Mouse (Mus musculus) kidney, adult 9 months (tissue): ENCODE data around the gene Pnlip.

Experiments used
- DNase-seq: peaks from one replicate; pipeline ENCODE4 v3.0.0; 2022

Pnlip gene

DNA sequence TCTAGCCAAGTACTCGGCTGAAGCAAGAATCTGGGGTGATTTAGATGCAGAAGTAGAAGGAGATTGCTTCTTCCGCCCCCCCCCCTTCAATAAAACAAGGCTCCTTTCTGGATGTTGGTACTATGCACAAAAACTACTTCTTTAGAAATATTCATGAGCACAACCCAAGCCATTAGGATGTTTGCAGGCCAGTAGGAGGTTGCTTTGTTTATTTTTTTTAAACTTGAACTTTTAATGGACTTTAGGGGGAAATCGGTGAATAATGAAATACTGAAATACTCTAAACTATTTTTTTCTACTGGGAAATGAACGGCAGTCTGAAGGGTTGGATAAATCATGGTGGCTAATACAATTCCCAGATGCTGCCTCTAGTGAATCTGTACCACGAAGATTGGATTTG is at the start of gene Pnlip:
Gene Pnlip, plus strand, starts transcription at position 301 of the 400 bp plus-strand sequence.
- DNase-seq = no peak

DNA sequence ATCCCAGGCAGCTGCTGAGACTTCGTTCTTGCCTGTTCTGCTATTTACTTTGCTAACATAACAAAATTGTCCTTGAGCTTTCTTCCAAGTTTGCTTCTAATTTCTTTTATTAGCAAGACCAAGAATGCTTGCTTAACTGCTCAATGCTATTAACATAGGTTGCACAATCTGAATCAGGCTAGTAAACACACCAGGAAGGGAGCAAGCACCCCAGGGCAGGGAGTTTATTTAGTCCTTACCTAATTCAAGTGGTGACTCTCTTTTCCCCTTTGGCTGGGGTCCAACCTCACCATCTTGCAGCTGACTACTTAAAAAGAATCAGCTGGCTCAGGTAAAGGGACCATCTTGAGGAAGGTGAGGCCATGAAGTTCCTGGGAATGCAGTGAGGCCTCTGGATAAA is 42.6 kb upstream of the Pnlip start:
- DNase-seq = peak; percentile 17

DNA sequence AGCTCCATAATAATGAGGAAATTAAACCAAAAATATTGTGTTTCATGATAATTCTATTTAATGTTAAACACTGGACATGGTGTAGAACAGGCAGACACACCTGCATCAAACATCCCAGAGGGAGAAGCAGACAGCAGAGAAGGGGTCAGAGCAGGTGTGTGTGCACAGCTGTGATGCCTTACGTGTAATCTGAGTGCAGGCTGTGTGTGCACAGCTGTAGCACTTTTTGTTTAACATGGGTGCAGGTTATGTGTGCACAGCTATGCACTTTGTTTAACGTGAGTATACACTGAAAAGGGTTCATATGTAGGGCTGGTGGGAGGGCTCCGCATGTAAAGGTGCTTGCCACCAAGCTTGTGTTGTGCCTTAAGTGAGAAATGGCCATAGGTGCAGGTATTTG is 39.6 kb upstream of the Pnlip start:
- DNase-seq = no peak

DNA sequence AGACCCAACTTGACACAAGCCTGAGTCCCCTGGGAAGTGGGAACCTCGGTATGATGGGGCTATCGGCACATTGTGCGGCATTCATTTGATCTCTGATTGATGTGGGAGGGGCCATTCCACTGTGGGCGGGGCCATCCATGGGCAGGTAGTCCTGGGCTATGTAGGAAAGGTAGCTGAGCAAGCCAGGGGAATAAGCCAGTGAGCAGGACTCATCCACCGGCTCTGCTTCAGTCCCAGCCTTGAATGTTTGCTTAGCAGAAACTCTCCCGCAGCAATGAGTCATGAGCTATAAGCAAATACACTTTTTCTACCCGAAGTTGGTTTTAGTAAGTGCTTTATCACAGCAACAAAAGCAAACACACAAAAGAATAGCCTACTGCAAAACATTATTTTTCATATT is 35.7 kb upstream of the Pnlip start:
- no peak for DNase-seq

DNA sequence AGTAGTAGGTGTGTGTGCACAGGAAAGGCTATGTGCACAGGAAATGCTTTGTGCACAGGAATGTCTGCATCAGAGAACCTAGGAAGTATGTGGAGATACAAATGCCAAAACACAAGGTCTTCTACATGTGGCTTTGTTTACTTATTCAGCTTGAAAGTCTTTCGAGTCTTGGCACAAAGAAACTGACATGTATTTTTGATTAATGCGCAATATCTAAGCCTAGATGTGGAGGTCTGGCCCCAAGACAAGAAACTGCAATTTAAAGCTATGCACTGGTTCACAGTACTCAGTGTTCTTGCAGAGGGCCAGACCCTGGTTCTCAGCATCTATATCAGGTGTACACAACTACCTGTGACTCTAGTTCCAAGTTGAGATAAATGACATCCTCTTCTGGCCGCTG is 31.6 kb upstream of the Pnlip start:
- no peak for DNase-seq

DNA sequence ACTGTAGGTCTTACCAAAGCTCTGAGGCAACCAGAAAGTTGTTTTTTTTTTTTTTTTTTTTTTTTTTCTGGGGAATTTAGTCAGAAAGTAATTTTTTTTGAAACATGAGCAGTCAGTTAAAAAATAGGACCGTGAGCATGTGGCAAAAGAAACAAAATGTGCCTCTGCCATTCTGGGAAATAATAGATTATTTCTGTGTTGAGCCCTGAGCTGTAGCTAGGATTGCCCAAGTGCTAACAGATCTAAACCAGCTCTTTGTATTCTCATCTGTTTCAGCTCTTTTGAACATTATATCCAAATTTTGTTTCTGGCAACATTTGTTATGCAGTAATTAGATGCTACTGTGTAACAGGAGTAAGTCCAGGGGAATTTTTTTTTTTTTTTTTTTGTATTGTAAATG is 30.7 kb upstream of the Pnlip start:
- no peak for DNase-seq

DNA sequence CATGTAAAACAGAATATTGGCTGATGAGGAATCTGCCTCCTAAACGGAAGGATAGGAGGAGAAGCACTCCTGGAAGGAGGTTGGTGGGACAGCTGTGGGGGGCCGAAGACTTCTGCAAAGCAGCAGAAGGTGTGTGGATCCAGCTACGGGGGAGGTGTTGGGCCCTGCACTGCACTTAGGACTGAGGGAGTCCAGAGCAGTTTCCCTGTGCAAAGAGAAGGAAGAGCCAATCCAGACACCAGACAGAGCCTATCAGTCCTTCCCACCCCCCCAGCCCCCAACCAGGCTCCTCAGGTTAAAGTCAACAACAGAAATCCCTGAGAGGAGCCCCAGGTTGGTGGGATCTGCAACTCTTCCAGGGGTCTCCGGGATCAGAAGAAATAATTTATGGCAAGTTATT is 27.5 kb upstream of the Pnlip start:
- DNase-seq = no peak

DNA sequence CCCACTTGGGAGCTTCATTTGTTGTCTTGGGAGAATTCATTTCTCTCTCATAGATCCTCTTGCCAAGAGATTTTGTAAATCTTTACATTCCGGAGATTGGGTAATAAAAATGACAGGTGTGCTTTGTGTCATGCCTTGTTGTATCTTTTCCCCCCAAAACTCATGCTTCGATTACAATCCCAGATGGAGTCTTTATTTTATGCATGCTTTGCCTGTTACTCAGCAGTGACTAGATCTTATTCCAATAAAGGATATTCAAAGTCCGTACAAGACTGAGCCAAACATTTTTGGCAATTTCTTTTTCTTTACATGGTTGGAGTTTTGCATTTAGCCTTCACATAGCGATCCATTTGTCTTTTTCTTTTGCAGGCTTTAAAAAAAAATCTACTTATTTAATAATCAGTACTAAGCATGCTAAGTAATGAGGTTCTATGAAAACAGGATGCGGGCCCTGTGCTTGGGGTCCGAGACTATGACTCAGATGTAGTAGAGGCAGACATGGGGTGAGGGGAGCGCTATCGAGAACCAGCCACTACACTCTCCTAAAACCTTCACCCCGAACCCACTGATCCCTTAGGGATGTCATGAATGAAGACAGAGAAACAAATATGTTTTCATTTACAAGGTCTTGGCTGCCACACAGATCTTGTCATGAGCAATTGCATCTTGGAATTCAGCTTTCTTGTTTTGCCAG is 26.9 kb upstream of the Pnlip start:
- DNase-seq = no peak

DNA sequence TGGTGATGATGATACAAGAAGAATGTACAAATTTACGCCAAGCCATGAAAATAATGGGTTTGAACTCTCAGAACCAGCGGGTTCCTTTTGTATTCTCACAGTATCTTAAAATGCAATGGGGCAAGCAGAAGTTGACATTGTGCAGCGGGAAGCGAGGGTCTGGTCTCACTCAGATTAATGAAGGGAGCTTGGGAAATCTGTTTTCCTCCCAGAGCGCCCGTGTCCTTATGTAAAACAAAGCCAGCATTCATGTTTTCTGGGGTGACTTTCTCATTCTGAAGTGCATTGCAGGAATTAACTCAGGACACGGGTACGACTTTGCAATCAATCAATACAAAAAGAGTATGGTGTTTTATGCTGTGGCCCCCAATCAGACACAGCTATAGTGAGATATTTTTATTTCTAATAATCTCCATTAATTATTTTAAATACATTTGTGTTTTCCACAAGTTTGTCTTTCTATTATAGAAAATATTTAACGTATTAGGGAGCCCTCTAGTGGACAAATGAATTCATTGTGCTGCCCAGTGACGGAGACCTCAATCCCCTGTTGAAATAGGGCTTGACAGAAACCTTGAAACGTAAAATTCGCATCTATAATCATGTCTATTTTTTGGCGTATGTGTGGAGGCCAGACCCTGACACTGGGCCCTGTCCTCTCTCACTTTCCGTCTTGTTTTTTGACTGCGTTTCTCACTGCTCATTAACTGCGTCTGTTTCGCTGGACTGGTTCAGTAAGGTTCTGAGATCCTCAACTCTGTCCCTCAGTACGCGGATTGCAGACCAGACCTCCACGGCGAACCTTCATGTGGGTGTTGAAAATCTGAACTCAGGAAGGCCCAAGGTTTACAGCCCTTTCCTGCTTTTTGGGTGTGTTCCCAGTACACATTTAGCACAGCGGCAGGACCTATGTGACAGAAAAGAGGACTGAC is 24.6 kb upstream of the Pnlip start:
- DNase-seq = peak; percentile 24

DNA sequence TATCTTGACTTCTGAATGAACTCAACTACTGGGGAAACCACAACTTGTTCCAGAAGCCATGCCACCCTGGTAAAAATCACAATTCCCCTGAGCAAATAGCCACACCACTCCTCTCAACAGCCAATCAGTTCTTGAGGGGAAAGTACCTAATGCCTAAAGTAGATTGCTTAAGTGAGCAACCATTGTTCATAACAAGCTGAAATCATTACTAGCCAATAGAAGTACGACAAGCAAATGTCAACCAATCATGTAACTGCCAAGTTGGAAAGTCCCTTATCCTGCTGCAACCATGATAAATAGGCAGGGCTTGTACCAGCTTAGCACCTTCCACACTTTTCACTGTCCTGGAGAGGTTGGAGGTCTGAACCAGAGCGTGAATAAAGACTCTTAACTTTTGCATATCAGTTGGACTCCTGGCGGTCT is 22.9 kb upstream of the Pnlip start:
- DNase-seq = no peak

DNA sequence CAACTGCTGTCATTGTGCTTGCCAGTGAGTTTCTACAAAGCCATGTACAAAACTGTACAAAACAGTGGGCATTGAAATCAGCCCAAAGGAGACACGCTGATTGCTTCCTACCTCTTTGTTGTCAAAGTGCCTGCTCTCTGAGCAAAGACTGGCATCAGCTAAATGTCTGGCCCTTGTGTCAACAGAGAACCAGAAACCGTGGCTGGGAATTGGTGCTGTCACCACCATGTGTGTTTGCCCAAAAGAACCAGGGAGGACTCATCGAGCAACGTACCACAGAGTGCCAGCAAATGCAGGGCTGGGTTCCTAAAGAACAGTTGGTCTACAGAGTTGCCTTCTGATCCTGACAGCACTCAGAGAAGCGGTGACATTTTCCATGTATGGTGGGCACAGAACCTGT is 2.3 kb upstream of the Pnlip start:
- no peak for DNase-seq

DNA sequence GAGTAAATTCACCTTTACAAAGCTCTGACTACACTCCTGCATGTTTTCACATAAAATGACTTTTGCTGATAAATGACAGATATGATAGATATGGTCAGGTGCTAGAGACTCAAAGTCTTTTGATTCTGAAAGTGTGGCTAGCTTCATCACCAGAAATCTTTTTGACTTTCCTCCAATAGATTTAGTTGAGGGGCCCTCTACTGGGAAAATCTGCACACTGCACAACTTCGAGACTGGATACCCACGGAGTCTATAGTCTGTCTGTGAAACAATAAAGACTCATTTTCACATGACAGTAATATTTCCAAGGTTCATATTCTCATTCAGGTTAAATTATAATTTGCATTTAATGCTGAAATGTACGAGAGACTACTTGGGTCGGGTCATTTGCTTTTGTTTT is 9.8 kb downstream of the Pnlip start:
- no peak for DNase-seq

DNA sequence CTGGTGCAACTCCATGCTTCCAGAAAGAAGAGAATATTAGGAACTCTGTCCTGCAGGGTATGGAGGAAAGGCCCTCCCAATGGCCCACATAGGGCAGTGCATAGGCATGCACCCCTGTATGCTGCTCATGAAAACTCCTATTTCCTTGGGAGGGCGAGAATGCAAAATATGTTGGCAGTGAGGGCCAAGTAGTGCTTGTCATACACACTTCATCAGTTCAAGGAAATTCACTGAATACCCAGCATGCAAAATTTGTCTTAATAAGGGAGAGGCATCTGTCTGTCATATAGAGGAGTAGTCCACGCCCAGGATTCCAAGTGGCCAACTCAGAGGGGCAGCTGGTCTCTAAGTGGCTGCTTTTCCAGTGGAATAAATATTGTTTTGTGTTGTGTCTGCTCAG is 11.0 kb downstream of the Pnlip start:
- DNase-seq = no peak

DNA sequence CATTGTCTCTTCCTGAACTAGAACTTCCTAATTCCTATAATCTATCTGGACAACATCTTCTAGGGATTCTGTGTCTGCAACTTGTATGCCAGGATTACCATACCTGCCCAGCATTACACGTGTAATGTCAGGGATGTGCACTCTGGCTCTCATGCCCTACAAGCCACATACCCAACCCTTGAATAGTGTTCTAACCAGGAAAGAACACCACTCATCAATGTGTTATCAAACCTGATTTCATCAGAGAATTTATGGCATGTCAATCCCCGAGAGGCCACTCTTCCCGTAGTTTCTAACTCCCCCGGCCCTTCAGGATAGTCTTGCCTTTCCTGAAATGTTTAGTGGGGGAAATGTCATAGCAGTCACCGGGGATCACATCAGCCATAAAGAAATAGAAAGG is 12.6 kb downstream of the Pnlip start:
- no peak for DNase-seq

DNA sequence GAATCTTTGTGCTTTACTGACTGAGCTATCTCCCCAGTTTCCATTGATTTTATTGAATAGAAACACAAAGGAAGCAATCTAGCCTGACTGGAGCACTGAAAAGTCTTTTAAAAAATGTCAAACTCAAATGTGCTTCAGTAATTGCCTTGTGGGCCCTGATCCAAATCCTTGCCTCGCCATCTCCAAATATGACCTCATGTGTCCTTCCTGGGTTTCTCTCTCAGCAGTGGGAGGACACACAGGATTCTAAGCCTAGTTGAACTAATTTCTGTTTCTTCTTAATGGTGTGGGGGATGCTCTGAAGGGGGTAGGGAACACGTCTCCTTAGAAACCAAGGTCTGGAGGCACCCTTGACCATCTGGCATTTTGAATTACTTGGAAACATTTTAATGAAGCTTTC is 22.3 kb downstream of the Pnlip start:
- DNase-seq = no peak

DNA sequence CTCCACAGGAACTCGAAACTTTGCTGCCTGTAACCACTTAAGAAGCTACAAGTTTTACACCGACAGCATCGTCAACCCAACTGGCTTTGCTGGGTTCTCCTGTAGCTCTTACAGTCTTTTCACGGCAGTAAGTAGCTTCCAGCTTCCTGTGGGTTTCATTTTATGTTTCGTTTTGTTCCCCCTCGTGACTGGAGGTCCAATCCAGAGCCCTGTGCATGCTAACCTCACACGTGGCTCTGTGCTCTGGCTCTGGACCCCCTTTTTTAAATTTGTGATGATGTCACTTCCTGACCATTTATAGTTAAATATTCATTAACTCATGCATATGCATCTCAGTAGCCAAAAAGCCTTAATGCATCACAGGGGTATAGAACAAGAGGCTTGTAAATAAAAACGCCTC is 24.8 kb downstream of the Pnlip start:
- no peak for DNase-seq

DNA sequence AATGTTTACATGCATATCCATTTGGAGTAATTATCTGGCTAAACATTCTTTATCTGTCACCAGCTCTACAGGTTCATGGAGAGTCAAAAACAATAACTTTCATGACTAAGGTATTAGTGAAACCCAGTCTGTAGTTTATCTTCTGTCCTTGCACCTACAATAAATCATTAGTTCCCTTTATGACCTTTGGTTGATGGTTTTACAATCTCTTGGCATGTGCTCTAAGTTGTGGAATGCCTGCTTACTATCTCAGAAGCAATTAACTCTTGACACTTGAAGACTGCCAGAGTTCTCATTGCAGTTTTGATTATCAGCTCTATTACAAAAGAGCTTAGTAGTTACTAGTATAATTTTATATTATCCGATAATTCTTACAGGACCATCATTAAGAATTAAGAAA is 36.6 kb downstream of the Pnlip start:
- no peak for DNase-seq

DNA sequence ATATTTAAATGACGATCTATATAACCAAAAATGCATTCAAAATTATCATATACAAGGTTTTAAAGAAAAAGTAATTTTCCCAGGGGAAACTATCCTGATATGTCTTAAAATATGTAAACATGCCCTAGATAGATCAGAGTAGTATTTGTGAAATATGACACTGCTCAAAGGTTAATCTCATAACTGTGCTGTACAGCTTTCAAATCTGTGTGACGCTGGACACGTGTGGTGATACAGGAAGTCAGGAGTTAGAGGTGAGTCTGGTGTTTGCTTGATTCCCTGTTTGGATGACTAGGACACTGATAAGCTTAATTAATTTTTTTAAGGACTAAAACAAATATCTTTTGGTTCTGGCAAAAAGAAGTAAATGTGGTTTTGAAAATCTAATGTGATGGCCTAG is 43.0 kb downstream of the Pnlip start:
- no peak for DNase-seq

DNA sequence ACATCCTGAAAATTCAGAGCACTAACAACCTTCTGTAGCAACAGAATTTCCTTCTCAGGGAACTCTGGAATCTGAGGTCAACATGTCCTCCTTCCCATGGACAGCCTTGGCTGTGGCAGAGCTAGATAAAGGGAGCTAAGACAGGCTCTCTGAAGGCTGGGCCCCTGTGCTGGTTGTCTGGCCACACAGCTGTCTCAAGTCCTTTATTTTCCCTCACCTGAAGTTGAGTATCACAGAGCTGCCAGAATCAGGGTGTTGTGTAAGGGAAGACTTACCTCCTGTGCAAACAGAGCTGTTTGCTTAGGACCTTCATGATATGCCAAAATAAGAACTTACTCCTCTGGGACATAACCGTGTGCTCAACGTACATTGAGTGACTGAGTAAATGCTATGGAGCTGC is 43.9 kb downstream of the Pnlip start:
- DNase-seq = no peak

DNA sequence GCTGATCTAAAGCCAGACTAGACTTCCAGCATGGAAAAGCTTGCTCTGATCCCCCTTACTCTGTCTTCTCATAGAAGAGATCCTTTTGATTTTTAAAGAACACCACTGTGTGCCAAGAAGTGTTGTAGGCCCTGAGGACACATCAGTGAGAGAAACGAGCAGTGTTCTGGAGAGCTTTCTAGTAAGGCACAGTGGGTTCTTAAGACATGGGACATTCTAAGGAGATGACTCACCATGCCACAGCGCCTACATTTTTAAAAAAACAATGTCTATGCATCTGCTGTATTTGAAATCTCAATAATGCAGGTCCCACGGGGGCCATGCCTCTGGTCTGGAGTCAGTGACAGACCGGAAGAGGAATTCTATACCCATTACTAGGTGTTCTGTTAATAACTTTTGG is 52.3 kb downstream of the Pnlip start:
- DNase-seq = no peak

DNA sequence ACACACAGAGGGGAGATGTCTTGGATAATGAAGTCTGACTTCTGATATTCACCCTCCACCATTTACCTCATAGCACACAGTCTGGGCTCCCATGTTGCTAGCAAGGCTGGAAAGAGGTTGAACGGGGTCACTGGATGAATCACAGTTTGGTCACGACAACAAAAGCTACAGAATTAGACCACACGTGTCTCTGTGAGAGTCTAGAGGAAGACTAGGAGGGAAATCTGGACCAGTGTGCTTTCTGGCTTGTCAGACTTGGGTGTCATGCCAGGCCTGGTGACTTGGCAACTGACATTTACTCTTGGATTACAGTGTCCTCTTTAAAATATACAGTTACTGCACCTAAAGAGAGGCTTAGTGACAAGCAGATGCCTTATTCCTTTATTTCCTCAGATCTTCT is 56.3 kb downstream of the Pnlip start:
- DNase-seq = no peak

DNA sequence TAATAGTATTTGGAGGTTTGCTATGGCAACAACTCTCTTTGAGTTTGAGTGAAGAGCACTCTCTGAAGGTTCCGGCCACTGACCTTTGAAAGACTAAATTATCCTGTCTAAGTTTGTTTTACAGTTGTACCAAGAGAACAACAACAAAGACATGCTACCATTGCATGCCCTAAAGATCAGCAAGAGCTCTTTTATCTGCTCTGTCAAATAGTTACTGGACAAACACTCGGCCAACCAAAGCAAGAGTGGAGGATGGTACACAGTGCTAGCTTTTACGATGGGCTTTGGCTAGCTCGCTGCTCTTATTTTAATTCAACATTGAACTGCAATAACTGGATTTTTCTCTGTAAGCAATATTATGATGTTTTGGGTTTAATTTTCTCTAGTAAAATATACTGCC is 65.6 kb downstream of the Pnlip start:
- no peak for DNase-seq

DNA sequence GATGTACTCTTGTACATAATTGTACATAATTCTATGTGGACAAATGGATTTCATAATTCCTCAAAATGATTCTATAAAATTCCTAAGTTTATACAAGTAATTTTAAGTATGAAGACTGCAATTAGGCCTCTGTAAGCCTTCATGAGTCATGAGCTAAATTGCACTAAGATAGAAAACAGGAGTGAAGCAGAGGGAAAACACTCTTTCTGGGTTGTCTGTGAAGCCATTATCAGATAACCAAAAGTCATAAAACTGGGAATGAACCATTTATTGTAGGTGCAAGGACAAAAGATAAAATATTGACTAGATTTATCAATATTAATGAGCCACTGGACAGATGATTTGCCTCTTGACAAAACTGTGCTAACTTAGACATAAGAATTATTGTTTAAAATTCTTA is 68.1 kb downstream of the Pnlip start:
- no peak for DNase-seq

DNA sequence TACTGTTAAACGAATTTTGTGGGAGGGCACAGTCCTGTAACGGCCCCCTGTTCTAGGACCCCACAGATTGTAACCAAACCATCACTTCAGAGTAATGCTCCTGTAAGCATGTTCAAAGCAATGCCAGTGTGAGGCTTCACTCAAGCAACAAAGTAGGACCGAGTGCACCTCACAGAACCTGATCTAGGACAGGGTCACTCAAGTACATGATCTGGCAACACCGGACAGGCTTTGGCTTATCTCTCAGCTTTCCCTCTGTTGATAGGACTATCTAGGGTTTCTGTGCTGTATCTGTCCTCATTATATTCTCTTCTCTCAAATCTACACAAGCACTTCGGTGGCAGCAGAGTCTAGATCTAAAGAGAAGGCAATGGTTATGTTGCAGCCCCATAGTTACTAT is 74.3 kb downstream of the Pnlip start:
- DNase-seq = peak; percentile 8

DNA sequence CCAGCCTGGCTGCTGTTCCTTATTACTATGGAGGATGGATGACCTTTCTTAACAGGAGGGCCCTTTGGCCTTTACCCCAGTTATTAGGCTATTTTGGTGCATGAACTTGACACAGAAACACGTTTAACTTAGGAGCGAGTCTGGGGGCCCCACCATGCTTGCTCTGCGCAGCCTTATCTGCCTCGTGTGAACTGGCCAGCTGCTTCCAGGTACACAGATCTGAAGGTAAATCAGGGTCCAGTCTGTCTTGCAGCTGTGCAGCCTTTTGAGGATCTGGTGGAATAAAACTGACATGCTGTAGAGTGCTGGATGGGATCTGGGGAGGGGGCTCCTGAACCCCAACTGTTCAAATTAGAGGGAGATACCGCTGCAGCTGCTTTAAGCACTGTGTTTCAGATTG is 75.5 kb downstream of the Pnlip start:
- DNase-seq = no peak
